Mouse (Mus musculus) c-Kit-positive CD71-positive TER-119-negative erythroid progenitor cells, embryonic 14.5 days (primary cell): ENCODE measurements around the gene Dusp23.

ENCODE experiments used
- DNase-seq: peaks from one replicate; pipeline ENCODE4 v3.0.0-alpha.2; 2013; ENCODE audit warnings: low read depth

Gene Dusp23

GRCm38 (mm10) chr1:172632451-172633326, at the start of gene Dusp23:
TSS of gene Dusp23 (minus strand) at chr1:172632962.
- peak; percentile 93 for DNase-seq

- no peak for DNase-seq
Observed at GRCm38 (mm10) chr1:172680742-172681141, 48.0 kb upstream of the Dusp23 start.

GRCm38 (mm10) chr1:172670716-172671115, 38.0 kb upstream of the Dusp23 start:
- DNase-seq: no peak

- no peak for DNase-seq
Observed at GRCm38 (mm10) chr1:172667597-172667996, 34.8 kb upstream of the Dusp23 start.

- no peak for DNase-seq
Observed at GRCm38 (mm10) chr1:172665457-172665856, 32.7 kb upstream of the Dusp23 start.

GRCm38 (mm10) chr1:172659688-172660087, 26.9 kb upstream of the Dusp23 start:
- no peak for DNase-seq

GRCm38 (mm10) chr1:172657266-172657665, 24.5 kb upstream of the Dusp23 start:
- DNase-seq: no peak

- DNase-seq: no peak
Observed at GRCm38 (mm10) chr1:172653900-172654299, 21.1 kb upstream of the Dusp23 start.

- no peak for DNase-seq
Observed at GRCm38 (mm10) chr1:172652040-172652662, 19.4 kb upstream of the Dusp23 start.

GRCm38 (mm10) chr1:172651288-172651987, 18.7 kb upstream of the Dusp23 start:
- no peak for DNase-seq

GRCm38 (mm10) chr1:172650519-172651287, 17.9 kb upstream of the Dusp23 start:
- no peak for DNase-seq

- no peak for DNase-seq
Observed at GRCm38 (mm10) chr1:172649396-172649795, 16.6 kb upstream of the Dusp23 start.

GRCm38 (mm10) chr1:172647236-172647635, 14.5 kb upstream of the Dusp23 start:
- no peak for DNase-seq

- DNase-seq: no peak
Observed at GRCm38 (mm10) chr1:172638781-172639180, 6.0 kb upstream of the Dusp23 start.

GRCm38 (mm10) chr1:172637801-172638200, 5.0 kb upstream of the Dusp23 start:
- DNase-seq: no peak

- no peak for DNase-seq
Observed at GRCm38 (mm10) chr1:172636266-172636665, 3.5 kb upstream of the Dusp23 start.

GRCm38 (mm10) chr1:172635258-172635657, 2.5 kb upstream of the Dusp23 start:
- no peak for DNase-seq

GRCm38 (mm10) chr1:172634136-172634535, 1.4 kb upstream of the Dusp23 start:
- no peak for DNase-seq

- no peak for DNase-seq
Observed at GRCm38 (mm10) chr1:172631721-172632120, 1.0 kb downstream of the Dusp23 start.

- no peak for DNase-seq
Observed at GRCm38 (mm10) chr1:172629831-172630230, 2.9 kb downstream of the Dusp23 start.

GRCm38 (mm10) chr1:172626306-172626705, 6.5 kb downstream of the Dusp23 start:
- no peak for DNase-seq

- DNase-seq: no peak
Observed at GRCm38 (mm10) chr1:172624081-172624480, 8.7 kb downstream of the Dusp23 start.
